Mouse (Mus musculus): Measurements from ENCODE around the gene Wdr35. TPM values are rescaled to one million over a fixed set of nuclear protein-coding genes. Genes with fewer than 3 reads are reported as not detected.

Wdr35 gene
- polyA plus RNA-seq, 1 experiment from 2014 or later = 41.7 TPM

DNA sequence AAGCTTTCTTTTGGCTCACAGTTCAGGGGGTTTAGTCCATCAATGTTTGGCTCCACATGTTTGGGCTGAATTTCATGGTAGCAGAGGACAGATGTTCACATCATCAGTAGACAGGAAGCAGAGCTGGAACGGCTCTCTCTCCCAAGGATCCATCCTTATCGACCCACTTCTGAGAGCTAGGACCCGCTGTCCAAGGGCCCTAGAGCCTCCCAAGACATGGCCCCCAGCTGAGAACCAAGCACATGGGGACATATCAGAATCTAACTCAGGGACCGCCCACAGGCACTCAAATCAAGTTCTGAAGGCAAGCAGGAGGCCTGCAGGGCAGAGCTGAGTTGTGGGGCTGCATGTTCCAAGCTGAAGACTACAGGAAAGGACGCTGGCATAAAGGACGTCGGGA is 71.0 kb downstream of the Wdr35 start:
- ChIA-PET CTCF (no interaction called here), POLR2A (no interaction called here)
- H3K27me3 ChIP-seq = no peaks in the 10 kb centered on the region
- TF ChIP-seq CTCF (IDR thresholded peaks at IDR 0.05) = no peak
- no peak for DNase-seq (ENCODE audit: low read depth, low spot score)
- ATAC-seq = no peak
- in situ Hi-C loops (cut with MboI; ENCODE audit: low pct_unique_long_range_greater_than_20kb) = loop anchor here (5.0 to 10.0 kb wide), 3 partner anchors 510 to 1540 kb away; no protein-coding TSS in a partner anchor

DNA sequence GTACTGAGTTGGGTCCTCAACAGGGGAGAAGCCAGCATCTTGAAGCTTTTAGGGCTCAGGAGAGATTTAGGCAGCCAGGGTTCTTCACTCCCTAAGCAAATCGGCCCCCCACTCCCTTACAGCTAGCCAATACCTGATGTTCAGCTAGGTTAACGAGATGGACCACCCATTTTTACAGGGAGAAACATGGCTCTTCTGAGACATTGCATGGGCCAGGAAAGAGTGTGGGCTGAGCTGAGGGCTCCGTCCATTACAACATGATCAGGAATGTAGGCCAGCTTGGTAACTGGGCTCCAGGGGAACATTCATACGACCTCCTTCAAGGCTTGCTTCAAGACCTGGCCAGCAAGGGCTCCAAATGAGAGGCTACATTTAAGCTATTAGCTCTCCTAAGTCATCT is 73.0 kb downstream of the Wdr35 start:
- POLR2A ChIA-PET = no interaction called here
- in situ Hi-C loops (cut with MboI; ENCODE audit: low pct_unique_long_range_greater_than_20kb) = loop anchor here (5.0 to 10.0 kb wide), 3 partner anchors 508 to 1538 kb away; no protein-coding TSS in a partner anchor
- no peaks in the 10 kb centered on the region for H3K27me3 ChIP-seq
- DNase-seq (ENCODE audit: low read depth, low spot score) = no peak
- CTCF ChIA-PET = no interaction called here
- ATAC-seq = no peak
- no peak for TF ChIP-seq CTCF (IDR thresholded peaks at IDR 0.05)

DNA sequence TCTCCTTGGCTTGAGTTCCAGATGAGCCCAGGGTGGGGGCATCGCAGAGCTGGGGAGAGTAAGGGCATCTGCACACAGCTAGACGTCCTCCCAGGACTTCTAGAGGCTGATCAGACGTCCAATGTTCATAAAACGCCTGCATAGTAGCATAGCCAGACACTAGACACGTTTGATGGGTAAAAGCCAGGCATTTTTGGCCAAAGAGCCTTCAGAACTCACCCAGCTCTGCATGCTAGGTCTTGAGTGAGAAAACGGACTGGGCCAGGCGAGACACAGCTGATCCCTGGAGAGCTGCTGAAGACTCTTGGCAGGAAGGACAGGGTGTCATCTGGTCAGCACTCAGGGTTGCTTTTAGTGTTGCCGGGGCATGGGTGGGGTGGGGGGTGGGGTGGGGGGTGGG is 74.4 kb downstream of the Wdr35 start:
- POLR2A ChIA-PET = no interaction called here
- ATAC-seq = no peak
- TF ChIP-seq CTCF (IDR thresholded peaks at IDR 0.05) = no peak
- no peaks in the 10 kb centered on the region for H3K27me3 ChIP-seq
- in situ Hi-C loops (cut with MboI; ENCODE audit: low pct_unique_long_range_greater_than_20kb) = loop anchor here (5.0 to 10.0 kb wide), 3 partner anchors 507 to 1537 kb away; no protein-coding TSS in a partner anchor
- DNase-seq (ENCODE audit: low read depth, low spot score) = no peak
- CTCF ChIA-PET = no interaction called here

DNA sequence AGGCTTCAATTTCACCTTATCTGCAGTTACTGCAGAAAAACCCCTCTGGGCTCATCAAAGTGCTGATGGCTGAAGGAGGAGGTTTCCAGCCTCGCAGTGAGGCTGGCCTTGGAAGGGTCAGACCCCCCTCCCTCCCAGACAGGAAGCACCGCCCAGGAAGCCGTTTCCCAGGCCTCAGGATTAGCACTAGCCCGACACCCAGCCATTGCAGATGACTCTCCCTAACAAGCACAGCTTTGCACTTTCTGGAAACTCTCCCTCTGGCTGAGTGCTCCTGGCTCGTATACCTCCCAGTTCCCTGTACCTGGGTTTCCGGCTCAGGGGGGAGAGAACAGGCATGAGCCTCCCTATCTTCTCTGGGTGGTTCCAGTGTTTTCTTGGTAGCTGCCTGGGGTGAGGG is 77.1 kb downstream of the Wdr35 start:
- ChIA-PET CTCF (interaction anchor here (1.0 kb wide), 1 partner anchor 1172 kb away, joined by 3 read pairs; no protein-coding TSS in a partner anchor), POLR2A (no interaction called here)
- DNase-seq (ENCODE audit: low read depth, low spot score) = no peak
- no peaks in the 10 kb centered on the region for H3K27me3 ChIP-seq
- no peak for TF ChIP-seq CTCF (IDR thresholded peaks at IDR 0.05)
- in situ Hi-C loops (cut with MboI; ENCODE audit: low pct_unique_long_range_greater_than_20kb) = loop anchor here (10.0 kb wide), 1 partner anchor 204 kb away; no protein-coding TSS in a partner anchor
- no peak for ATAC-seq

DNA sequence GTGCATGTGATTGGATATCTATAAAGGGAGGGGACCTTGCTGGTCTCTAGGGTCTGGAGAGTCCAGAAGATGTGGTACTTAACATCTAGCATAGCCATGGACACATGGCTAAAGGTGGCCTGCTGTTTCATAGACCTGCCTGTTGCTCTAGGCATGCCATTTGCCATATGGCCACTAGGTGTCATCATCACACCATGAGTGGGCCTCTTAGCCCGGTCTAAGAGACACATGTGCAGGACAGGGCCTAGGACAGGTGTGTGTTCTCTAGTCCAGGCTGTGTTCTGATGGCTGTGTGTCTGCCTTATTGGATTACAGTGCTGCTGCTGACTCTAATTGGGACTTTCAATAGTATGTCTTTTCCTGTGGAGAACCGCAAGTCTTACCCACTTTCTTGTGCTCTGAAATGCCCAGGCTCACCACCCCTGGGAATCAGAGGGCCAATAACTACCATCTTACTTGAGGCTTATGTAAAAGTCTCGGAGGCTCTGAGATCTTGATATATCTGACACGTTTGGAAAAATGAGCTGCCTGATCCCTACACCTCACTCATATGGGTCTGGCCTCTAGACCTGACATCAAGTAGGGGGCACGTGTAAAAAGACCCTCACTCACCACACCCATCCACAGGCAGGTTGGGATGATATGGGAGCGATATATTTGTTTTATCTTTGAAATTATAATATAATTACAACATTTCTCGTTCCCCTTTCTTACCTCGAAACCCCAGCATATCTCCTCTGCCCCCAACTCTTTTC is 78.6 kb downstream of the Wdr35 start:
- in situ Hi-C loops (cut with MboI; ENCODE audit: low pct_unique_long_range_greater_than_20kb) = loop anchor here (10.0 kb wide), 1 partner anchor 203 kb away; no protein-coding TSS in a partner anchor
- TF ChIP-seq CTCF (IDR thresholded peaks at IDR 0.05) = peak; percentile 95
- DNase-seq (ENCODE audit: low read depth, low spot score) = peak; percentile 41
- POLR2A ChIA-PET = no interaction called here
- H3K27me3 ChIP-seq = no peaks in the 10 kb centered on the region
- ATAC-seq = peak; percentile 66
- CTCF ChIA-PET = no interaction called here

DNA sequence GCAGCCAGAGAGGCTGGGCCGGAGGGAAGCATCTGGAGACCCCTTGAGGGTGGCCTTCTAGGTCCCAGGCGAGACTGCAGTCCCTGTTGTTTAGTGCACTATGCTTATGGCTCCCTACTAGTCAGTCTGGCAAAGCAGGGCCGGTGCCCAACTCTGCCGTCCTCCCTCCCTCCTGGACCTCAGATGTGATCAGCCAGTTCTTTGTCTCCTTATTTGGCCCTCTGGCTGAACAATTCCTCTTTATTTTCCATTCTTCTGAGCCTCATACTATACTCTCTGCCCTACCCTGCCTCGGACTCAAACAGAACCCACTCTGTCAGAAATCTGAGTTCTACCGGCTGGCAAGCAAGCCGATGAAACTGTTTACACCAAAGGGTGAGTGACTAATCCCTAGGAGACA is 79.7 kb downstream of the Wdr35 start:
- in situ Hi-C loops (cut with MboI; ENCODE audit: low pct_unique_long_range_greater_than_20kb) = loop anchor here (10.0 kb wide), 1 partner anchor 201 kb away; no protein-coding TSS in a partner anchor
- no peak for ATAC-seq

DNA sequence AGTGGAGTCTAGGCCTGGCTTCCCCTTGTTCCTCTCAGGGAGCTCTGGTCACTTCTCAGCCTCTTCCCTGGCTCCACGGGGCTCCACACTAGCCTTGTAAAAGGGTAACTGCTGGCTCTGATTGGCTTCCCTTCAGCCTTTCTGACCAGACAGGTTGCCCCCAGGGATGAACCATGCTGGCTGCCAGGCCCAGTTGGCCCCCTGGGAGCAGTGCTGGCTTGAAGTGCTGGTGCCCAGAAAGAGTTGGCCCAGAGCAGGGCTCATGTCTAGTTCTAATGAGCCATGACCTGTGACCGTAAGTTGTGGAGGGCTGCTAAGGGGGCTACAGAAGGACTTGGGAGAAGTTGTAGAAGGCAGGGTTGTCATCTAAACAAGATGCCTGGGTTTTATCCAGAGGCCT is 80.3 kb downstream of the Wdr35 start:
- ChIA-PET CTCF (no interaction called here), POLR2A (no interaction called here)
- in situ Hi-C loops (cut with MboI; ENCODE audit: low pct_unique_long_range_greater_than_20kb) = loop anchor here (10.0 kb wide), 1 partner anchor 201 kb away; no protein-coding TSS in a partner anchor
- TF ChIP-seq CTCF (IDR thresholded peaks at IDR 0.05) = no peak
- ATAC-seq = no peak
- no peak for DNase-seq (ENCODE audit: low read depth, low spot score)
- no peaks in the 10 kb centered on the region for H3K27me3 ChIP-seq

More for the DNA sequence above, 79.7 kb downstream of the Wdr35 start:
- POLR2A ChIA-PET = no interaction called here
- TF ChIP-seq CTCF (IDR thresholded peaks at IDR 0.05) = no peak
- no peak for DNase-seq (ENCODE audit: low read depth, low spot score)
- CTCF ChIA-PET = interaction anchor here (0.6 kb wide), 1 partner anchor 1539 kb away, joined by 3 read pairs; no protein-coding TSS in a partner anchor
- H3K27me3 ChIP-seq = no peaks in the 10 kb centered on the region

DNA sequence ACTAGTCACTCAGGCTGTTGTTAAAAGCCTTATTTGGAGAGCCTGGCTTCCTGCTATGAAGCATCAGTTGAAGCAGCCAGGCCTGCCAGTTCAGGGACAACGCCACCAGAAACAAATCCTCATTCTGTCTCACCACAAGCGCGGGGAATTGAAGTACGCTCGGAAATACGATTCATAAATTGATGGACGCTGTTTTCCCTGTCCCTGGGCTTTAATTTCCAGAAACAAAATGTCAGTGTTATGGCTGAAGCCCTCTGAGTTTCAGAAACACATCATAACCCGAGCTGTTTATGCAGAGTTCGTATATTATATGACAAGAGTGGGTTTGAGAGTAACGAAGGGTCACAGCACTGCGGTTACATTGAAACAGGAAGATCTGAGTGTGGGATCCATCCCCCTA is 81.6 kb downstream of the Wdr35 start:
- no peaks in the 10 kb centered on the region for H3K27me3 ChIP-seq
- in situ Hi-C loops (cut with MboI; ENCODE audit: low pct_unique_long_range_greater_than_20kb) = loop anchor here (5.0 to 10.0 kb wide), 2 partner anchors 200 to 1482 kb away; no protein-coding TSS in a partner anchor
- DNase-seq (ENCODE audit: low read depth, low spot score) (no peak), ATAC-seq (no peak)
- TF ChIP-seq CTCF (IDR thresholded peaks at IDR 0.05) = no peak
- ChIA-PET CTCF (interaction anchor here (1.7 kb wide), 1 partner anchor 11 kb away, joined by 5 read pairs; no protein-coding TSS in a partner anchor), POLR2A (no interaction called here)

DNA sequence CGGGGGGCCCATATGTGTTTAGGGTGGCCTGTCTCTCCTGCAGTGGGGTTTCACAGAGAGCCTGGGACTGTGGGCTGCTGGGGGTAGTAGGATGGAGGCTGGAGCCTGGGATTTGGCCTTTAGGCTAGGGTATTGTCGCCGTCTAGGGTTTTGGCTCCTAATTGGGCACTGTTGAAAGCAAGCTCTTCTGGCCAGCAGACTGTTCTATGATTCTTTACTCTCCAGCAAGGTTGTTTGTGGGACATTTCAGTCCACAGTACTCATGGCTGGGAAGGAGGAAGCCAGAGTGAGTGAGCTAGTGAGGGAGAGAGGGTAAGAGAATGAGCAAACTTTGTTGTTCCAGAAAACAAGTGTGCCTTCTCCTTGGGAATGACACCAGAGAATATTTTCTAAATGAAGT is 85.8 kb downstream of the Wdr35 start:
- ATAC-seq (no peak), DNase-seq (ENCODE audit: low read depth, low spot score) (no peak)
- in situ Hi-C loops (cut with MboI; ENCODE audit: low pct_unique_long_range_greater_than_20kb) = loop anchor here (5.0 to 10.0 kb wide), 2 partner anchors 195 to 1478 kb away; no protein-coding TSS in a partner anchor
- no peak for TF ChIP-seq CTCF (IDR thresholded peaks at IDR 0.05)
- no peaks in the 10 kb centered on the region for H3K27me3 ChIP-seq
- ChIA-PET POLR2A (no interaction called here), CTCF (no interaction called here)

DNA sequence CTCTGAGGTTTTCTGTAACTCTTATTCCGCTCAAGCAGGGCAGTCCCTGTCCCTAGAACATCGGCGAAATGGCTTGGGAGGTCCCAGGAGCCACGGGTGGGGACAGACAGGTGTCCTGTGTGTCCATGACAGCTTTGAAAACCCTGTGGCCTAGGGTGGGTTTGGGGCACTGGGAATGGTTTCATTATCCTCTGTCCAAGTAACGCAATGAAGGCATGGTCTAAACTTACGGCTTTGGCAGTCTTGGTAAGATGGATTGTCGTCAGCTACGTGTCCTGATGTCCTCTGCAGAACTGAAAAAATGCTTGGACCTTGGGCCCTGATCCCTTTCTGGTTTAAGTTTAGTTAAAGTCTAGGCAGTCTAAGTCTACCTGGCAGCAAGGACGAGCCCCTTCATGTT is 86.3 kb downstream of the Wdr35 start:
- DNase-seq (ENCODE audit: low read depth, low spot score) (no peak), ATAC-seq (no peak)
- CTCF ChIA-PET = no interaction called here
- no peaks in the 10 kb centered on the region for H3K27me3 ChIP-seq
- in situ Hi-C loops (cut with MboI; ENCODE audit: low pct_unique_long_range_greater_than_20kb) = loop anchor here (5.0 to 10.0 kb wide), 3 partner anchors 102 to 1477 kb away; no protein-coding TSS in a partner anchor
- no peak for TF ChIP-seq CTCF (IDR thresholded peaks at IDR 0.05)
- POLR2A ChIA-PET = no interaction called here

DNA sequence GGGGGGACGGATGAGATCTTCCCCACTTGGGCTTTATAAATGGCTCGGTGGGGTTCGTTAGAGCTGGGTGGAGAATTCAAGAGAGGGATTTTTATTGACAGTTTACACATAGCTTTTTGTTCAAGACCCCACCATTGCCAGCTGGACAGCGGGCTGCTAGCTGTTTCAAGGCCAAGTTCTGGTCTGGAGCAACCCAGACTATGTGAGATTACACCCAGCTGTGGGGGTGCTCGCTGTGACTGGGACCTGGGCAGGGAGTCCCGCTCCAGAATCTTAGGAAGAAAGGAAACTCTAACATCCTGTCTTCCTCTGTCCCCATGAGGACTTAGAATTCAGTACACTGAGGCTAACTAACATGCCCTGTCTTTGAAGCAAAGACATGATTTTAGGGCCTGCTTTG is 89.9 kb downstream of the Wdr35 start:
- H3K27me3 ChIP-seq = no peaks in the 10 kb centered on the region
- DNase-seq (ENCODE audit: low read depth, low spot score) (no peak), ATAC-seq (no peak)
- TF ChIP-seq CTCF (IDR thresholded peaks at IDR 0.05) = no peak
- ChIA-PET POLR2A (no interaction called here), CTCF (no interaction called here)
- in situ Hi-C loops (cut with MboI; ENCODE audit: low pct_unique_long_range_greater_than_20kb) = loop anchor here (5.0 kb wide), 1 partner anchor 99 kb away; no protein-coding TSS in a partner anchor
